Mouse (Mus musculus) lung, postnatal 0 days (tissue): ENCODE data around the gene Ugt1a10. TPM values are rescaled to one million over a fixed set of nuclear protein-coding genes. Genes with fewer than 3 reads are reported as not detected.
"Not testable (repeated sequence)": the region's sequence is repeated elsewhere in the genome, so short reads cannot be mapped to it uniquely, and the experiment has no call there.

Experiments
- ATAC-seq: fragments of 200-750 bp; cut with Nextera tagmentation; 2 replicates; pipeline ENCODE4 v1.8.0; 2017; ENCODE audit warnings: moderate library complexity
- DNase-seq: peaks from one replicate; pipeline ENCODE4 v3.0.0-alpha.2; 2016; ENCODE audit warnings: low spot score
- H3K27ac ChIP-seq: fragments of 300-500 bp; sonication (generic); 2 replicates; pipeline ENCODE4 v1.5.1; 2014; ENCODE audit warnings: antibody characterized with exemption, mild to moderate bottlenecking, low read length, mixed read lengths
- H3K27me3 ChIP-seq: fragments of 300-500 bp; sonication (generic); replicated peaks from 2 replicates; pipeline ENCODE4 v1.6.1; 2014; ENCODE audit warnings: low read length, mixed read lengths; ENCODE audit not compliant: insufficient read depth
- H3K36me3 ChIP-seq: fragments of 300-500 bp; sonication (generic); 2 replicates; pipeline ENCODE4 v1.6.1; 2014; ENCODE audit warnings: low read length, mixed read lengths; ENCODE audit not compliant: insufficient read depth
- H3K4me1 ChIP-seq: fragments of 300-500 bp; sonication (generic); 2 replicates; pipeline ENCODE4 v1.6.1; 2014; ENCODE audit warnings: antibody characterized with exemption, low read depth, low read length, mixed read lengths; ENCODE audit not compliant: insufficient read depth
- H3K4me2 ChIP-seq: fragments of 300-500 bp; sonication (generic); replicated peaks from 2 replicates; pipeline ENCODE4 v1.6.1; 2014; ENCODE audit warnings: low read depth, mild to moderate bottlenecking, low read length, moderate library complexity, mixed read lengths
- H3K4me3 ChIP-seq: fragments of 300-500 bp; sonication (generic); 2 replicates; pipeline ENCODE4 v1.5.1; 2014; ENCODE audit warnings: low read depth, low read length
- H3K9ac ChIP-seq: fragments of 300-500 bp; sonication (generic); replicated peaks from 2 replicates; pipeline ENCODE4 v1.6.1; 2014; ENCODE audit warnings: low read depth, mild to moderate bottlenecking
- H3K9me3 ChIP-seq: fragments of 300-500 bp; sonication (generic); 2 replicates; pipeline ENCODE4 v1.6.1; 2016; ENCODE audit warnings: low read length, mixed read lengths
- CTCF ChIP-seq: IDR thresholded peaks from 2 replicates; pipeline ENCODE4 v1.5.1; 2016; ENCODE audit warnings: antibody characterized with exemption, mild to moderate bottlenecking
- EP300 ChIP-seq: IDR thresholded peaks from 2 replicates; pipeline ENCODE4 v1.6.1; 2016; ENCODE audit warnings: antibody characterized with exemption, mild to moderate bottlenecking, control low read depth
- WGBS: fragments of 180-500 bp; shearing (Covaris S2); extraction: QIAGEN DNeasy Blood & Tissue Kit; methylation state at CpG from one replicate; pipeline ENCODE4 v1.1.7; 2014; 5-methylcytosine and 5-hydroxymethylcytosine counted together
- polyA plus RNA-seq: library from polyadenylated mRNA; unstranded; fragments of >200 nt; fragmentation: Nextera tagmentation; extraction: Ambion mirVana; gene quantifications from 2 replicates; pipeline ENCODE4 v1.2.1, GENCODE M21; 2015

Ugt1a10 gene
- polyA plus RNA-seq, 1 experiment from 2014 or later = not detected

GRCm38 (mm10) chr1:88092341-88092740 is 37.2 kb downstream of the Ugt1a10 start:
- no peak overlapping the region for H3K4me2 ChIP-seq
- H3K4me1 ChIP-seq = 0 out of 2 replicates have a peak, but pooled peaks cover 3% of the 10 kb centered on the region
- no peaks in the 10 kb centered on the region for H3K36me3 ChIP-seq
- H3K27ac ChIP-seq = no peak overlapping the region
- no peak overlapping the region for H3K9ac ChIP-seq
- no peaks in the 10 kb centered on the region for H3K27me3 ChIP-seq
- ATAC-seq (no peak), DNase-seq (no peak)
- TF ChIP-seq CTCF (no peak), EP300 (no peak)
- H3K9me3 ChIP-seq = no peaks in the 10 kb centered on the region
- H3K4me3 ChIP-seq = no peak overlapping the region

GRCm38 (mm10) chr1:88094270-88094676 is 39.1 kb downstream of the Ugt1a10 start:
- H3K27ac ChIP-seq, H3K36me3 ChIP-seq, H3K27me3 ChIP-seq, H3K9ac ChIP-seq, H3K9me3 ChIP-seq, H3K4me3 ChIP-seq, H3K4me2 ChIP-seq, H3K4me1 ChIP-seq: not testable (repeated sequence)
- peak; percentile 57 for TF ChIP-seq CTCF
- peak; percentile 53 for ATAC-seq
- WGBS = 51% methylated on average over 3 of the region's 3 CpGs
- DNase-seq = peak; percentile 10

DNA sequence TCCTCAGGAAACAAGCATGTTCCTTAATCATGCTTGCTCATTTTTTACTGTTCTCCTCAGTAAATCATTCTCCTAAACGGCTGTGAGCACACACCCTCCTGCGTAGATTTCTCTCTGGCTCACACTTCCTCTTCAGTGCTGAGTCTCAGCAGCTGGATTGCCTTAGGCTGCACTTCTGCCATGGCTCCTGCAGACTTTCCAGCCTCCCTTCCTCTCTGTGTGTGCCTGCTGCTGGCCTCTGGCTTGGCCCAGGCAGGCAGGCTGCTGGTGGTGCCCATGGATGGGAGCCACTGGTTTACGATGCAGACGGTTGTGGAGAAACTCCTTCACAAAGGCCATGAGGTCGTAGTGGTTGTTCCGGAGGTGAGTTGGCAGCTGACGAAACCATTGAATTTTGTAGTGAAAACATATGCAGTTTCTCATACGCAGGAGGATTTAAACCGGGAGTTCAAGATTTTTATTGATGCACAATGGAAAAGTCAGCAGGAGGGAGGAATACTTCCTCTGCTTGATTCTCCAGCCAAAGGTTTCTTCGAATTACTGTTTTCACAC is 39.8 kb downstream of the Ugt1a10 start, which contains the start of gene Ugt1a7c:
TSS of gene Ugt1a7c (plus strand) at position 122 of the 552 bp plus-strand sequence.
- no peak within 1 kb of the TSS for H3K9ac ChIP-seq
- ATAC-seq = peak; percentile 89

DNA sequence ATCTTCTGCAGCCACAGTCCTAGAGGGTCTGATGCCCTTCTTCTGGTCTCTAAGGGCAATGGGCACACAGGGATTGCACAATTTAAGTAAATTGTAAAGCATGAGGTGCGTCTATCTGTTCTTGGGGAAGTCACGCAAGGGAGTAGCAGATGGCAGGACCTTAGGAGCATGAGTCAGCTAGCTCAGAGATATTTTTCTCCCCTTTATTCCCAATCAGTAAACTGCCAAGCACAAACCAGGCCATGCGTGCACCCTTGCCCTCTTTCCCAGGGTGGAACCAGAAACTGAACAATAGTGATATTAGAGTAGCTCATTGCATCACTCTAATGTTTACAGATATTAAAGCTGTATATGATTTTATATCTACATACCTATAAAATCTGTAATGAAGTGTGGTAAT is 43.4 kb downstream of the Ugt1a10 start:
- not testable (repeated sequence) for ATAC-seq, H3K9me3 ChIP-seq, DNase-seq, H3K4me1 ChIP-seq, H3K4me3 ChIP-seq, H3K36me3 ChIP-seq, H3K27ac ChIP-seq, H3K9ac ChIP-seq, H3K27me3 ChIP-seq, H3K4me2 ChIP-seq
- WGBS = 82% methylated on average over 3 of the region's 3 CpGs

More for the DNA sequence above, 39.8 kb downstream of the Ugt1a10 start, which contains the start of gene Ugt1a7c:
- H3K27me3 ChIP-seq = no peaks in the 10 kb centered on the region
- no peaks in the 10 kb centered on the region for H3K9me3 ChIP-seq
- H3K4me3 ChIP-seq = 0 out of 2 replicates have a peak within 1 kb of the TSS, but pooled peaks have one; percentile 3
- H3K27ac ChIP-seq = peak within 1 kb of the TSS; percentile 57; the same call in 1 of the 2 replicates
- H3K4me1 ChIP-seq = 0 out of 2 replicates have a peak, but pooled peaks cover 3% of the 10 kb centered on the region
- H3K4me2 ChIP-seq = peak within 1 kb of the TSS; percentile 22; the same call in 1 of the 2 replicates
- whole genome bisulfite sequencing = 27% methylated on average over 10 of the region's 10 CpGs
- no peak for TF ChIP-seq CTCF
- DNase-seq = peak; percentile 86
- no peaks in the 10 kb centered on the region for H3K36me3 ChIP-seq

DNA sequence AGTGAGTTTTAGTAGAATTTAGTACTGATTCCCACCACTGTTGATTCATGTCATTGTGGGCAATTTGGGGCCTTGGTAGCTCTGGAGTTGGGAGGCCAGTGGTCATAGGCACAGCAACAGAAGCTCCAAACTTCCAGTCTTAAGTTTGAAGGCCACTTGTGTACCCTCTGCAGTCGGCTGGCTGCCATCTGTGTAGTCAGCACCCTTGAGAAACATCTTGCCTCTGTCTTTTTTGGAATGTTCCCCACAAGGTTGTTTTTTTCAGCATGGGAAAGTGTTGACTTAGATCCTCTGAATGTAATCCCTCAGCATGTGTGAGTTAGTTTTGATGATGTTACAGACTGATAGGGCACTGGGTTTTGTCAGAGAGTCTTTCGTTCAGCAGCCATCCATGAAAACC is 44.5 kb downstream of the Ugt1a10 start:
- not testable (repeated sequence) for DNase-seq, H3K36me3 ChIP-seq, ATAC-seq, H3K4me2 ChIP-seq, H3K9ac ChIP-seq, H3K9me3 ChIP-seq, H3K27ac ChIP-seq, H3K27me3 ChIP-seq, H3K4me1 ChIP-seq, H3K4me3 ChIP-seq
- 69% methylated on average over 2 of the region's 2 CpGs for WGBS

DNA sequence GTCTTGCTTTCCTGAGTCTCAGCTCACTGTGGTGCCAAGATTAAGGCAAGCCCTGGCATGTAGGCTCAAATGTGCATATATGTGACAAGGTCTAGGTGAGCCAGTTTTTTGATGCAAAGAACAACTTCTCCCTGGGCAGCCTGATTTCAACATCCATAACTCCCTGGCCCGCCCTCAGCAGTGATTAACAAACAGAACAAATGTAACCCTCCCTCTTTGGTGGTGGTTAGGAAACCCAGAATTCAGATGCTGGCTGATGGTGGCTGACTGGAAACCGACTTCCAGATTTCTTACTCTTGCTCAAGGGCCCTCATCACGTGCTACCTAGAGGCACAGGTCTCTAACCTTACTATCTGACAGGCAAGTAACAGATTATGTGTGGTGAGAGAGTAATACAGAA is 47.8 kb downstream of the Ugt1a10 start, which contains the start of gene Ugt1a6b:
TSS of gene Ugt1a6b (plus strand) at position 234 of the 400 bp plus-strand sequence.
- not testable (repeated sequence) for H3K36me3 ChIP-seq, H3K4me2 ChIP-seq, H3K4me3 ChIP-seq, H3K9me3 ChIP-seq, H3K4me1 ChIP-seq, H3K27me3 ChIP-seq, H3K27ac ChIP-seq, H3K9ac ChIP-seq
- peak; percentile 68 for DNase-seq
- WGBS = 28% methylated on average over 2 of the region's 3 CpGs
- peak; percentile 24; the same call in 1 of the 2 replicates for TF ChIP-seq EP300
- ATAC-seq = peak; percentile 85

DNA sequence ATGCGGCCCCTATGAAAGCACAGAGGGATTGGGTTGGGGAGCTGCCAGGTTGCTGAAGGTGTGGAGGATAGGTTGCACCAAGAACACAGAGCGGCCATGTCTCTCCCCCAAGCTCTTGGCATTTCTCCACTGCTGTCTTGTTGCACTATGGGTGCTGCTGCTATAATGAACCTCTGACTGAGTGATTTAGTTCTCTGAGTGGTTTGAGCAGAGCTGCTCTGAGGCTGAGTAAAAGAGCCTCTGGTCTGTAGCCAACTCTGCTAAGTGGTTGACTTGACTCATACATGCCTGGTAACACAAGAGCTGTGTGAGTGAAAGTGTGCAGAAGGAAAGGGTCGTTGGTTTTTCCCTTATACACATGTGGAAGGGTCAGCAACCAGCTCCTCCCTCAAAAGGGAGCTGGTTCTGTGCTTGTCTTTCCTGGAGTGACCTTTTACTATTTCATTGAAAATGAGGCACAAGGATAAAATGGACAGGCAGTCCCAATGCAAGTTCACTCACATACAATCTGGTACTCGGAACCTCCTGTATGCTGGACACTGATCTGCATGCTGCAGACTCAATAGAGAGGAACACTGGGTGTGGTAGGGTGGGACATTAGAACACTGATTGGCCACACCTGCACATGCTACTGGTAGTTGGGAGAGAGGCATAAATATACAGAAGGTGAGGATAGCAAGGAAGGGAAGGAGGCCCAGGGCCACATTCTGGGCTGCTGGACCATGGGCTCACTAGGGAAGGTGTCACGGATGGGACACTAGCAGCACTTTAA is 48.7 kb downstream of the Ugt1a10 start:
- H3K36me3 ChIP-seq, H3K27me3 ChIP-seq, H3K9ac ChIP-seq, H3K9me3 ChIP-seq, H3K27ac ChIP-seq, H3K4me2 ChIP-seq, H3K4me3 ChIP-seq, H3K4me1 ChIP-seq: not testable (repeated sequence)
- WGBS = 58% methylated on average over 4 of the region's 5 CpGs
- ATAC-seq (peak; percentile 87), DNase-seq (peak; percentile 59)
